Comparison of ENCODE assay signal across 7 mouse cellular contexts in genomic region chr1:171294298-171295062, GRCm38 (mm10). TPM values are rescaled to one million over a fixed set of nuclear protein-coding genes. Genes with fewer than 3 reads are reported as not detected.
DNase-seq lines count a peak whose midpoint lies in the region; ATAC-seq and TF ChIP-seq lines count a peak whose summit lies in the region.

Gene Ufc1, minus strand, starts transcription at chr1:171295024.

- intact Hi-C loops in left cerebral cortex, postnatal 36 days (cut with DNase I): no loop called here

- no peaks in the 10 kb centered on the region for H3K9me3 ChIP-seq in embryonic facial prominence, embryonic 10.5 days
- H3K9me3 ChIP-seq in intestine, postnatal 0 days (ENCODE audit: control insufficient read depth): no peaks in the 10 kb centered on the region
- no peaks in the 10 kb centered on the region for H3K9me3 ChIP-seq in midbrain, embryonic 10.5 days (replicated peaks)

- WGBS in embryonic facial prominence, embryonic 10.5 days: under 1% methylated on average over 42 of the region's 42 CpGs
- WGBS in intestine, postnatal 0 days: under 1% methylated on average over 42 of the region's 42 CpGs
- under 1% methylated on average over 42 of the region's 42 CpGs for WGBS in midbrain, embryonic 10.5 days

- peaks cover 19% of the 10 kb centered on the region for H3K36me3 ChIP-seq in embryonic facial prominence, embryonic 10.5 days (replicated peaks)
- H3K36me3 ChIP-seq in intestine, postnatal 0 days (ENCODE audit: control insufficient read depth, insufficient read depth): peaks cover 7% of the 10 kb centered on the region
- peaks cover 8% of the 10 kb centered on the region for H3K36me3 ChIP-seq in midbrain, embryonic 10.5 days

- H3K27me3 ChIP-seq in embryonic facial prominence, embryonic 10.5 days (replicated peaks; ENCODE audit: low read depth, poor library complexity, severe bottlenecking): peaks cover 33% of the 10 kb centered on the region
- peaks cover 7% of the 10 kb centered on the region; the same call in 1 of the 2 replicates for H3K27me3 ChIP-seq in intestine, postnatal 0 days (replicated peaks; ENCODE audit: control insufficient read depth, insufficient read depth, low read length)
- peaks cover 33% of the 10 kb centered on the region for H3K27me3 ChIP-seq in midbrain, embryonic 10.5 days (ENCODE audit: low read depth, poor library complexity, severe bottlenecking)

- TF ChIP-seq CTCF in intestine, postnatal 0 days (IDR thresholded peaks at IDR 0.05; ENCODE audit: low read depth): peak; percentile 51

- H3K4me1 ChIP-seq in embryonic facial prominence, embryonic 10.5 days: peaks cover 11% of the 10 kb centered on the region
- H3K4me1 ChIP-seq in intestine, postnatal 0 days (replicated peaks; ENCODE audit: control insufficient read depth, insufficient read depth, low read length): no peaks in the 10 kb centered on the region; the same call in 1 of the 2 replicates
- peaks cover 10% of the 10 kb centered on the region for H3K4me1 ChIP-seq in midbrain, embryonic 10.5 days

- peak within 1 kb of the TSS; percentile 71 for H3K4me3 ChIP-seq in embryonic facial prominence, embryonic 10.5 days
- H3K4me3 ChIP-seq in intestine, postnatal 0 days (ENCODE audit: low read depth, low read length): peak within 1 kb of the TSS; percentile 85
- peak within 1 kb of the TSS; percentile 72 for H3K4me3 ChIP-seq in midbrain, embryonic 10.5 days

- peak; percentile 83 for DNase-seq in adrenal gland, postnatal 10 days
- peak; percentile 83 for DNase-seq in embryonic facial prominence, embryonic 10.5 days (ENCODE audit: low spot score)
- peak; percentile 86 to 89 for DNase-seq in left cerebral cortex, postnatal 36 days (ENCODE audit: low spot score in 2 of 2)
- peak; percentile 85 for DNase-seq in midbrain, embryonic 10.5 days (ENCODE audit: low spot score)
- peak; percentile 68 to 78 for DNase-seq in right cerebral cortex, postnatal 36 days (ENCODE audit: low spot score in 2 of 2)

- H3K4me2 ChIP-seq in intestine, postnatal 0 days (replicated peaks; ENCODE audit: low read depth): peak within 1 kb of the TSS; percentile 53

- peak; percentile 98 for ATAC-seq in granulocyte monocyte progenitor cell, adult 5-6 weeks (replicated peaks; ENCODE audit: poor library complexity, severe bottlenecking)
- ATAC-seq in intestine, postnatal 0 days: peak; percentile 76

- H3K27ac ChIP-seq in embryonic facial prominence, embryonic 10.5 days (replicated peaks): peak within 1 kb of the TSS; percentile 98
- peak within 1 kb of the TSS; percentile 97 for H3K27ac ChIP-seq in intestine, postnatal 0 days (ENCODE audit: low read depth, low read length)
- peak within 1 kb of the TSS; percentile 98 for H3K27ac ChIP-seq in midbrain, embryonic 10.5 days (replicated peaks)

- peak within 1 kb of the TSS; percentile 88 for H3K9ac ChIP-seq in intestine, postnatal 0 days (ENCODE audit: low read depth, low read length)

RNA-seq across cellular contexts. Expression of gene Ufc1, which starts in this region (rescaled TPM):
- 100 to 1,000 TPM; 145 to 153 TPM for total RNA-seq in adrenal gland, postnatal 10 days (2021)
- 100 and 105 TPM in 2 replicates for polyA plus RNA-seq in embryonic facial prominence, embryonic 10.5 days (2016; fragmentation: Nextera tagmentation; extraction: Ambion mirVana)
- total RNA-seq in granulocyte monocyte progenitor cell, adult 5-6 weeks (2014; fragmentation: Nextera tagmentation): 142 and 143 TPM in 2 replicates
- 108 and 113 TPM in 2 replicates for total RNA-seq in granulocyte monocyte progenitor cell, adult 5-6 weeks (2017)
- polyA plus RNA-seq in intestine, postnatal 0 days (2015; fragmentation: Nextera tagmentation; extraction: Ambion mirVana): 117 TPM in 2 replicates
- total RNA-seq in left cerebral cortex, postnatal 36 days (2021): 100 to 1,000 TPM; 107 to 121 TPM
- polyA plus RNA-seq in midbrain, embryonic 10.5 days (2016; fragmentation: Nextera tagmentation; extraction: Ambion mirVana): 102 and 108 TPM in 2 replicates

Comparison
In these comparisons a context has a peak if more than half of its experiments do, and no peak if none do; other contexts are left out.
1. Peak in every context shown above with its lines: DNase-seq, ATAC-seq, H3K4me3 ChIP-seq and H3K27ac ChIP-seq.